Mouse (Mus musculus) brown adipose tissue, adult 24 weeks (tissue): ENCODE measurements around the gene Gopc. TPM values are rescaled to one million over a fixed set of nuclear protein-coding genes. Genes with fewer than 3 reads are reported as not detected.

ENCODE experiments used
- H3K27ac ChIP-seq: fragments of 200-500 bp; replicated peaks from 2 replicates; pipeline ENCODE4 v1.5.1; 2012; ENCODE audit warnings: low read depth, mild to moderate bottlenecking, low read length
- H3K4me1 ChIP-seq: fragments of 200-500 bp; 2 replicates; pipeline ENCODE4 v1.6.1; 2012; ENCODE audit warnings: low read length, mixed read lengths; ENCODE audit not compliant: control insufficient read depth, insufficient read depth, insufficient read length
- H3K4me3 ChIP-seq: fragments of 200-500 bp; 2 replicates; pipeline ENCODE4 v1.5.1; 2012; ENCODE audit warnings: low read depth, mild to moderate bottlenecking, low read length, moderate library complexity; ENCODE audit not compliant: insufficient read depth
- polyA plus RNA-seq: library from polyadenylated mRNA; stranded (reverse); fragments of >200 nt; gene quantifications from 2 replicates; pipeline ENCODE4 v1.2.4, GENCODE M21; 2012; ENCODE audit not compliant: missing spikeins, insufficient read depth, insufficient read length

Gopc gene
- polyA plus RNA-seq, 1 experiment, result 9.3 TPM

GRCm38 (mm10) chr10:52407526-52407925 lies 25.6 kb upstream of the Gopc start:
- no peak overlapping the region for H3K27ac ChIP-seq
- H3K4me1 ChIP-seq, result 0 out of 2 replicates have a peak, but pooled peaks cover 5% of the 10 kb centered on the region
- no peak overlapping the region for H3K4me3 ChIP-seq

GRCm38 (mm10) chr10:52405160-52405559 lies 23.2 kb upstream of the Gopc start:
- H3K4me1 ChIP-seq, result 0 out of 2 replicates have a peak, but pooled peaks cover 5% of the 10 kb centered on the region
- peak overlapping the region; percentile 65 for H3K27ac ChIP-seq
- H3K4me3 ChIP-seq, result no peak overlapping the region

DNA sequence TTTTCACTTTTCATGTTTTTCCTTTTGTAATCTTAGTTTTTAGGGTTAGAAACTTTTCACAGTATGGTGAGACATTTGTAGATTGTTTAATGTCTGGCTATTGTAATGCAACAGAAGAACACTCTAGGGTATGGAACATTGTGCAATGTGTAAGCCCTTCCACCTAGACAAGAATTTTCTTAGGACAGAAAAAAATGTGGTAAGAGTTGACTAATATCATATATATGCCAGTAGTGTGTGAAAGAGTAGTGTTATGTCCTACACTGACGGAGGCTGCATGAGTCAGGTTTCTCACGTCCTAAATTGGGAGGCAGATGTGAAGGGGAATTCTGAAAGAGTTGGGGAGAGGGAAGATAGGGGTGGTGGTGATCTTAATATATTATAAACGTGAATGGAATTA lies 17.8 kb upstream of the Gopc start:
- H3K4me3 ChIP-seq, result no peak overlapping the region
- H3K27ac ChIP-seq, result no peak overlapping the region
- H3K4me1 ChIP-seq, result peaks cover 5% of the 10 kb centered on the region; the same call in 1 of the 2 replicates

DNA sequence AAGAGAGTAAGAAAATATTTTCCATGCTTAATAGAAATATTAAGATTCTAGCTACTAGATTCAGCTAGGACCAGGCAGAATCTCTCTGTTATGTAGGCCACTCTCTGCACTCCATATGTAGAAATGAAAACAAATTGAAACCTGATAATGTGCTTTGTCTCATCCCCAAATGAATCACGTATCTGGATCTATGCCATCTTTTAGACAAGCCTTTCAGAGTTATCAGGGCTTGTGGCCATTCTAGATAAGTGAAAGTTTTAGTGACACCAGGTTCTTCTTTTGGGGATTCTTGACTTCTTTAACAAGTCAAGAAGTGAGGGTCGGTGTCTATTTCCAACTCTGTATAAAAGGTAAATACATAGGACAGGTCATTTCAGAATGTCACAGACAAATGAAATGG lies 16.8 kb upstream of the Gopc start:
- Histone ChIP-seq H3K4me1 (peaks cover 2% of the 10 kb centered on the region; the same call in 1 of the 2 replicates), H3K4me3 (no peak overlapping the region), H3K27ac (no peak overlapping the region)

DNA sequence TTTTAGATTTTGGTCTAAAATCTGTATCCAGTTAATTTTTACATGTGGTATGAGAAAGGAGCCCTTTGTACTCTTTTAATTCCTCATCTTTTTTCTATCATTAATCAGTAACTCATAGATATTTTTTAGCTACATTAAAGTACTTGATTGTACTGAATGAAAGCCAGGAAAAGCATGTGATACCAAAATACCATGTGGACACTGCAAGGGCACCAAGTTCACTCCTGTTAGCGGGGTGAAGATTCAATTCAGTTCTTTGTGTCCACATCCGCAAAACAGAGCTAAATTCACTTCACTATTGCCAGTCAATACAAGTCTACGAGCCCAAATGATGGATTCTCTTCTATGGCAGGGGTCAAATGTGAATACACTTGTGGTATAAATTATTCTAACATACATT lies 14.7 kb upstream of the Gopc start:
- H3K4me1 ChIP-seq, result peaks cover 2% of the 10 kb centered on the region; the same call in 1 of the 2 replicates
- no peak overlapping the region for H3K27ac ChIP-seq
- no peak overlapping the region for H3K4me3 ChIP-seq

GRCm38 (mm10) chr10:52391208-52391607 lies 9.3 kb upstream of the Gopc start:
- Histone ChIP-seq H3K27ac (peak overlapping the region; percentile 90), H3K4me3 (peak overlapping the region; percentile 59), H3K4me1 (peaks cover 19% of the 10 kb centered on the region; the same call in 1 of the 2 replicates)

- H3K27ac ChIP-seq, result peak overlapping the region; percentile 99
- no peak overlapping the region for H3K4me3 ChIP-seq
- H3K4me1 ChIP-seq, result peaks cover 19% of the 10 kb centered on the region; the same call in 1 of the 2 replicates
Observed at GRCm38 (mm10) chr10:52389438-52389837, 7.5 kb upstream of the Gopc start.

DNA sequence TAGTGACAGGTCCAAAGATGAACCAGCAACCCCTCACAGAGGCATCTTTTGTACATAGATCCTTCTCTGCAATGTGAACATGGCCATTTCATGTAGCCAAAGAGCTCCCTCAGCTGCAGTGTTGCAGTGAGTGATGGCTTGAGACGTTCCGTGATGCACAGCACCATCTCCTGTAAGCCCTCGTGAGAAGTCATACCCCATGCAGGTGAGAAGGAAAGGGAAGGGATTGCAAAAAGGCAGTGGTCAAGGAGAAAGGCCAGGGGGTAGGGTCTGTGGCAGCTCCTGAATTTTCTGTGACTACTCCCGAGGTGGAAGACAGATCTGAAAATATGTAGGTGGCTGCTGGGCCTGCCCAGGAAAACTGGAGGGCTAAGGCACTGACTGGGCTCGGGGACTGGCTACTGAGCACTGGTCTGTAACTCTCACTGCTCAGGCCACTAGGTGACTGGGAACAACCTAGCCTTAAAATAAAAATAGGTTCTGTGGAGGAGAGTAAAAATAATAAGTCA lies 7.1 kb upstream of the Gopc start, which contains the start of gene Nepn:
TSS of gene Nepn (plus strand) at position 51 of the 509 bp plus-strand sequence.
- H3K4me1 ChIP-seq, result peaks cover 19% of the 10 kb centered on the region; the same call in 1 of the 2 replicates

DNA sequence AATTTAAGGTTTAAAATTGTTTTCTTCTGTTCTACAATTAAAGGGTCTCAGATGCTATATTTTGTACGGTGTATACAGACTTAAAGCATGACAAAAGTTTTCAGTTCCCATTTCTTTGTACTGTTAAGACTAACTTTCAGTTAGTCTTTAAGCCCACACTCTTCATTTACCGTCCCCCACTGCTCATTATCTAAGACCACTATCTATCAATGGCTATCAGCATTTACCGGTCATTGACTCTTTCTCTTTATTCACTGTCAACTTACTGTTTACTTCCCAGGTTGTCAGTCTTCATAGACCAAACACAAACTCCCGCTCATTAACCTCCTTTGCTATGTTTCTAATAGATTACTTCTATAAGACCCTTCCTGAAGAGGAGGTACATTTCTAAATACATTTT lies 5.3 kb upstream of the Gopc start:
- 0 out of 2 replicates have a peak overlapping the region, but pooled peaks have one; percentile 36 for H3K27ac ChIP-seq
- no peak overlapping the region for H3K4me3 ChIP-seq
- H3K4me1 ChIP-seq, result peaks cover 20% of the 10 kb centered on the region; the same call in 1 of the 2 replicates

More for the DNA sequence above, 7.1 kb upstream of the Gopc start, which contains the start of gene Nepn:
- Histone ChIP-seq H3K27ac (peak within 1 kb of the TSS; percentile 99), H3K4me3 (peak within 1 kb of the TSS; percentile 12; the same call in 1 of the 2 replicates)

DNA sequence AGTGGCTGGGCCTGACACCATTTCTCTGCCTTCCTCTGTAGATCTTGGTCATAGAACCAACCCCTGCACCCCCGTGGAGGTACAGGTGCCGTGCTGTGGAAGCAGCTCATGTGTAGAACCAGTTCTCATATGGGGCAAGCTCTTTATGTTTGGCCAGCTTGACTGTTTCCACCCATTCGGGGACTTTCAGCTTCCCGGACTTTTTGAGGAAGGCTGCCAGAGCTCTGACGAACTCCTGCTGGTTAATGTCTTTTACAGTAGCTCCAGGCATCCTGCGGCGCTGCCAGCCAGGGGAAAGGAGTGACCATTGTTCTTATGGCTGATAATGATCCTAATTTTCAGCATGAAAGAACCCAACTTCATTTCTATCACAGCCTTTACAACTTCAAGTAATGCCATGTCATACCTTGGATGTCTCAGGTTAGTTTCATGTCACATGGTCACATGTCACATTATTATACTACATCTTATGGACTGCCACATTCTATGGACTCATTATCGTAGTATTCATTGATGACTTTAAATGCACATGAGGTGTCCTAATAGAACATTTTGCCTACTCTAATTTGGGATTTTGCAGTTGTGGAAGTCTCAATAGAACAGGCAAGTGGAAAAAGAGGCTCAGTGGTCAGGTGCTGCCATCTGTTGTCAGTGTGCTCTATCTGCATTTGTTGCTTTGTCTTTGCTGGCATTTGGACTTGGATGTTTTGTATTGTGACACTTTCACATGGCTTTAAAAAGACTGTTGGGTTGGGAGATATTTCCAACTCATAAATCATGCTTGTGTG lies 3.1 kb upstream of the Gopc start:
- H3K4me1 ChIP-seq, result peaks cover 14% of the 10 kb centered on the region; the same call in 1 of the 2 replicates
- peak overlapping the region; percentile 10; the same call in 1 of the 2 replicates for H3K4me3 ChIP-seq
- peak overlapping the region; percentile 98 for H3K27ac ChIP-seq

DNA sequence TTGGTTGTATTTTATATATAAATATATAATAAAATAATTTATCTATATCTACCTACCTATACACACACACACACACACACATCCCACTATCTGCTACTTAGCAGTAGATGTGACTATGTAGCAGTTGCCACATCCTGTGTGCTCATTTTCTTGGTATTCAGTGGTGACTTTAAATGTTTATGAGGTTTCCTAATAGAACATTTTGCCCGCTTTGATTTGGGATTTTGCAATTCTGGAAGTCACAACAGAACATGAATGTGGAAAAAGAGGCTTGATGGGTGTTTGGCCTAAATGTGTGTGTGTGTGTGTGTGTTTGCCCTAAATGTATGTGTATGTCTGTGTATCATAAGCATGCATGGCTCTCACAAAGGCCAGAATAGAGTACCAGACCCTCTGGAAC lies 1.6 kb upstream of the Gopc start:
- Histone ChIP-seq H3K4me3 (no peak overlapping the region), H3K4me1 (peaks cover 10% of the 10 kb centered on the region; the same call in 1 of the 2 replicates), H3K27ac (peak overlapping the region; percentile 36; the same call in 1 of the 2 replicates)

GRCm38 (mm10) chr10:52383022-52383421 lies 1.1 kb upstream of the Gopc start:
- Histone ChIP-seq H3K4me3 (peak overlapping the region; percentile 84), H3K4me1 (peaks cover 7% of the 10 kb centered on the region; the same call in 1 of the 2 replicates), H3K27ac (peak overlapping the region; percentile 80)

GRCm38 (mm10) chr10:52381321-52381801 lies 563 bp downstream of the Gopc start:
- peaks cover 4% of the 10 kb centered on the region; the same call in 1 of the 2 replicates for H3K4me1 ChIP-seq
- peak overlapping the region; percentile 75 for H3K4me3 ChIP-seq
- peak overlapping the region; percentile 76 for H3K27ac ChIP-seq

DNA sequence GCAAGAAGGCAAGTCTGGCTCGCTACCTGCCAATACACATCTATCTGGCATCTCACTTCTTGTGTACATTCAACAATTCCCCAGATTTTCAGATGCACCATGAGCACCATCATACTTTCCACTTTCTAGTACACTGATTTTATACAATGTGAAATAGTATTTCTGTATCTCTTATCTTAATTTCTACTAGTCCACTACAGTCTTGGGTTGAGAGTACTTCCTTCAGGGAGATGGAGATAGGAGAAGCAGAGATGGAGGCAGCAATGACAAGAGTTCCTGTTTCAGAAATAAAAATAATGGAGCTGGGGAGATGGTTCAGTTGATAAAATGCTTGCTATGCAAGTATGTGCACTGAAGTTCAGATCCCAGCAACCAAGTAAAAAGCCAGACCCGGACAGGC lies 4.1 kb downstream of the Gopc start:
- Histone ChIP-seq H3K4me1 (peaks cover under 1% of the 10 kb centered on the region; the same call in 1 of the 2 replicates), H3K27ac (no peak overlapping the region), H3K4me3 (no peak overlapping the region)

- Histone ChIP-seq H3K4me1 (no peaks in the 10 kb centered on the region), H3K4me3 (no peak overlapping the region), H3K27ac (no peak overlapping the region)
Observed at GRCm38 (mm10) chr10:52376422-52376821, 5.5 kb downstream of the Gopc start.
